Mouse (Mus musculus) thymus, adult 2 months (tissue): Measurements from ENCODE around the gene Akip1. TPM values are rescaled to one million over a fixed set of nuclear protein-coding genes. Genes with fewer than 3 reads are reported as not detected.

ENCODE experiments used
- DNase-seq: peaks from one replicate; pipeline ENCODE4 v3.0.0; 2021
- H3K27ac ChIP-seq: fragments of 200-500 bp; 2 replicates; pipeline ENCODE4 v1.5.1; 2012; ENCODE audit warnings: low read length, control low read depth; ENCODE audit not compliant: control insufficient read depth, insufficient read depth
- H3K27me3 ChIP-seq: fragments of 200-500 bp; 2 replicates; pipeline ENCODE4 v1.6.1; 2012; ENCODE audit warnings: mild to moderate bottlenecking, low read length, moderate library complexity, mixed read lengths; ENCODE audit not compliant: control insufficient read depth, insufficient read depth
- H3K36me3 ChIP-seq: fragments of 200-500 bp; 2 replicates; pipeline ENCODE4 v1.6.1; 2012; ENCODE audit warnings: mild to moderate bottlenecking, low read length, moderate library complexity; ENCODE audit not compliant: control insufficient read depth, insufficient read depth
- H3K4me1 ChIP-seq: fragments of 200-500 bp; replicated peaks from 2 replicates; pipeline ENCODE4 v1.6.1; 2012; ENCODE audit warnings: low read length; ENCODE audit not compliant: control insufficient read depth, insufficient read depth
- H3K4me3 ChIP-seq: fragments of 200-500 bp; 2 replicates; pipeline ENCODE4 v1.5.1; 2012; ENCODE audit warnings: mild to moderate bottlenecking, low read length, control low read depth, moderate library complexity; ENCODE audit not compliant: control insufficient read depth, insufficient read depth
- CTCF ChIP-seq: fragments of 200-500 bp; IDR thresholded peaks from 2 replicates; pipeline ENCODE4 v1.5.1; 2012; ENCODE audit warnings: mild to moderate bottlenecking, control low read depth, low read length, moderate library complexity, borderline replicate concordance; ENCODE audit not compliant: control insufficient read depth, poor library complexity, insufficient read depth; ENCODE audit errors: extremely low read depth
- POLR2A ChIP-seq: fragments of 200-500 bp; IDR thresholded peaks from 2 replicates; pipeline ENCODE4 v1.6.1; 2012; ENCODE audit warnings: mild to moderate bottlenecking, low read length, control low read depth, moderate library complexity; ENCODE audit not compliant: control insufficient read depth, poor library complexity, insufficient read depth; ENCODE audit errors: extremely low read depth
- WGBS: fragments of 180-500 bp; shearing (Covaris S2); methylation state at CpG from one replicate; pipeline ENCODE4 v1.1.7; 2018; 5-methylcytosine and 5-hydroxymethylcytosine counted together
- polyA plus RNA-seq: library from polyadenylated mRNA; depleted of rRNA; stranded (reverse); fragments of >200 nt; gene quantifications from 2 replicates; pipeline ENCODE4 v1.2.3, GENCODE M21; 2012; rRNA removed

Akip1 gene
- 13.8 and 14.6 TPM in 2 replicates for polyA plus RNA-seq

DNA sequence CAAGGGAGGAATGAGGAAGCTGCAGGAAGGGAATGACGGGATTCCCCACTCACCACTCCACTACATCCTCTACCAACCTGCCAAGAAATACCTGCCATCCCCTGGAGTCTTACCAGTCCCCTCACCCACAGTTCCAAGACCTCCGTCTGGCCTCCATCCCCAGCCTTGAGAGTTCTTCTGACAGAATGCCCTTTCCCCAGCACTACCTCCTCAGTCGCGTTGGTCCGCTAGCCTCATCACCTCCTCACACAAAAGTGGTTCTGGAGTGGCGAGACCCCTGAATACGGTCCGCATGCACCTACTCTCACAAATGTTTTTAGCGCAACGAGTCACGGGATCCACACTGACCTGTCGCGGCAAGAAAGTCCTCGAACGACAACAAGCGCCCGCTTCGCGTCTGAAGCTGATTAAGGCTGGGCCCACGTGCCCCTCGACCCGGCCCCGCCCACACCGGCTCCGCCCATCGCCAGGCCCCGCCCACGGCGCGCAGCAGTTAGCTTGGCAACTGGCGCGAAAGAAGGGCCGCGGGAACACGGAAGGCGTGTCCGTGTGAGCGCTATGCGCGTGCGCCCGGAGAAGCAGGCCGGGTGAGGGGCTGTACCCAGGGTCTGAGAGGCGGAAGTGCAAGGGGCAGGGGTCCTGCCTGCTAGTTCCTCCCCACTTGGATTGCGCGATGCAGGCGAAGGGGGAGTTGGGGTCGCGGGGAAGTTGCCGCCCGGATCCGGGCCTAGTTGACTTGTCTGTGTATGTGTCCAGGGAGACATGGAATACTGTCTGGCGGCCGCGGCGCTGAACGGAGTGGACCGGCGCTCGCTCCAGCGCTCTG is at the start of gene Akip1, which contains the start of gene St5:
TSS of gene Akip1 (plus strand) at position 501 of the 826 bp plus-strand sequence.
TSS of gene St5 (minus strand) at position 416 of the 826 bp plus-strand sequence.
- Histone ChIP-seq H3K27ac (no peak within 1 kb of the TSS), H3K4me3 (peak within 1 kb of the TSS; percentile 83), H3K27me3 (no peaks in the 10 kb centered on the region), H3K4me1 (peaks cover 6% of the 10 kb centered on the region), H3K36me3 (0 out of 2 replicates have a peak, but pooled peaks cover under 1% of the 10 kb centered on the region)
- peak; percentile 87 for TF ChIP-seq POLR2A
- 0 out of 2 replicates have a peak, but pooled peaks have one; percentile 50 for TF ChIP-seq CTCF
- DNase-seq = peak; percentile 97
- WGBS = 2% methylated on average over 61 of the region's 61 CpGs

DNA sequence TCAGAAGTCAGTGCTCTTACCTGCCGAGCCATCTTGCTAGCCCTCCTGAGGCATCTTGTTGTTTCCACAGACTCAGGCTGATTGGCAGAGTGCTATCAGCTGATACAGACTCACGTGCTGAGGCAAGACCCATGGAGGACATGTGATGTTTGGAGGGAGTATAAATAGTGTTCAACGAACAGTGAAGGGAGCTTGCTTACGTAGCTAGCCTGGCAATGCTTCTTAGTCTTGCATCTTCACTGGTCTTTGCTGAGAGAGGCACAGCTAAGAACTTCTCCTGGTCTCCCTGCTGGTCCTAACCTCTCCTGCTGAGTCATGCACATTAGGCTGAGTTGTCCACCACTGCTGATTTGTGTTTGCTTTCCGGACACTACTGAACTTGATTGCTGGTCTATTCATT is 48.6 kb upstream of the Akip1 start:
- no peaks in the 10 kb centered on the region for H3K4me1 ChIP-seq
- DNase-seq = no peak
- TF ChIP-seq CTCF = no peak
- no peak for TF ChIP-seq POLR2A
- H3K27ac ChIP-seq = no peak overlapping the region
- 90% methylated on average over 5 of the region's 5 CpGs for WGBS
- H3K4me3 ChIP-seq = no peak overlapping the region
- no peaks in the 10 kb centered on the region for H3K36me3 ChIP-seq
- no peaks in the 10 kb centered on the region for H3K27me3 ChIP-seq

DNA sequence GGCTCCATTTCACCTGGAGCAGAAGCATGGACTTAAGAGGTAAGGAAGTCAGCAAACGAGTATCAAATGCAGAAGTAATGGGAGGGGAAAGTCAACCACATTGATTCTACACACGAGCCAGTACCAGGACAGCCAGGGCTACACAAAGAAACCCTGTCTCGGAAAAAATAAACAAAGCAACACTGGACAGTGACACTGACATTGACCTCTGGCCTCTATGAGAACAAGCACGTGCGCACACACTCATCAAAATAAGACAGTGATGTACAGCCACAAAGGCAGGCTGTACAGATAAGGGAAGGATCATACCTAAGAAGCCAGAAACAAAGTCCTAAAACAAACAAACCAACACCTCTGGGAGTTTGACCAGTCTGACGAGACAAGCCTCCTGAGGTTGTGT is 45.6 kb upstream of the Akip1 start:
- Histone ChIP-seq H3K4me1 (no peaks in the 10 kb centered on the region), H3K4me3 (no peak overlapping the region), H3K27ac (no peak overlapping the region), H3K36me3 (no peaks in the 10 kb centered on the region), H3K27me3 (no peaks in the 10 kb centered on the region)
- 61% methylated on average over 6 of the region's 6 CpGs for WGBS
- DNase-seq = no peak
- TF ChIP-seq POLR2A (no peak), CTCF (no peak)

DNA sequence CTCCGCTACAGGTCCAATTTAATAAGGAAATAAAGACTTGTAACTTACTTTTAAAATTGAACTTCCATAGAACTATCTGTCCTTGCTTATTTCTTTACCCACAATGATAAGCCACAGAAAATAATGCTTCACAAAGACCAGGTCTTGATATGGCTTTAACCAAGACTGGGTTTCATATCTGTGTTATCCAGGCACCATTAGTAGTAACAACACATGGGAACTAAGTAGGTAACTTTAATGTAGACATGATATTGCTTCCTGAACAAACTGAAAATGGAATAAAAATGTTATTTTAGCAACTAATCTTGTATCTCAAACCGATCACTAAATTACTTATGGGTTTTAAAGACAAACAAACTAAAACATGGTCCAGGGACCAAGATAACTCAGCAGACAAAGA is 44.2 kb upstream of the Akip1 start:
- TF ChIP-seq POLR2A (no peak), CTCF (no peak)
- WGBS = 94% methylated on average over 2 of the region's 2 CpGs

DNA sequence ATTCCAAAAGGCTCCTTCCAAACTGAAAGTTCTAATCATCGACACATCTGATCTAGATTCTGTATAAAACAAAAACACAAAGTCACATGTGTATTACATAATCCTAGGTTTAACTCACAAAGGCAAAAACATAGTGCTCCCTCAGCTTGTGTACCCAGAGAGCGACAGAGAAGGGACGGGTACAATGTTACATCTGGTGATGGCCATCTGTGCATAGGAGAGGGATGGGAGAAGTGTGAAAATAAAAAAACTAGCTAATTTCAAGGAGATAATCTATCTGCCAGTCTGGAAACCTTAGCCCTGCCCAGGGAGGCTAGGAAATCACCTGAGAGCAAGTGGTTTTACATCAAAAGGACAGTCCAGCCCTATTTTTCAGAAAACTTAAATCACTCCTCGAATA is 40.9 kb upstream of the Akip1 start:
- WGBS = 90% methylated on average over 4 of the region's 4 CpGs
- TF ChIP-seq CTCF (no peak), POLR2A (no peak)

More for the DNA sequence above, 44.2 kb upstream of the Akip1 start:
- no peak for DNase-seq
- Histone ChIP-seq H3K4me1 (no peaks in the 10 kb centered on the region), H3K27ac (no peak overlapping the region), H3K27me3 (no peaks in the 10 kb centered on the region), H3K4me3 (no peak overlapping the region), H3K36me3 (no peaks in the 10 kb centered on the region)

DNA sequence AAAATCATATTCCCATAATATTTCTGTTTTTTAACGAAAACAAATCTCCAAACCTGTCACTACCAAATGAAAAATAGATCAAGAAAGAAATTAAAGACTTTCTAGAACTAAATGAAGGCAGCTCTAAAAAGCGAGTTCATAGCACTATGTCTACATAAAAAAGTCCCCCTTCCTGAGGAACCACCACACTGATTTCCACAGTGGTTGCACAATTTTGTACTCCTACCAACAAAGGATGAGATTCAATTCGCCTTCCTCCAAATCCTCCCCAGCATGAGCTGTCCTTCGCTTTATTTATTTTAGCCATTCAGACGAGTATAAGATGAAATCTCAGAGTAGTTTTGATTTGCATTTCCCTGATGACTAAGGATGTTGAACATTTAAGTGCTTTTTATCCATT is 36.8 kb upstream of the Akip1 start:
- WGBS = 79% methylated on average over 5 of the region's 5 CpGs
- H3K4me3 ChIP-seq = no peak overlapping the region
- H3K27me3 ChIP-seq = peaks cover 5% of the 10 kb centered on the region; the same call in 1 of the 2 replicates
- no peaks in the 10 kb centered on the region for H3K36me3 ChIP-seq
- no peak for TF ChIP-seq POLR2A
- TF ChIP-seq CTCF = no peak
- 0 out of 2 replicates have a peak, but pooled peaks cover 3% of the 10 kb centered on the region for H3K4me1 ChIP-seq
- no peak for DNase-seq
- no peak overlapping the region for H3K27ac ChIP-seq

More for the DNA sequence above, 40.9 kb upstream of the Akip1 start:
- Histone ChIP-seq H3K36me3 (no peaks in the 10 kb centered on the region), H3K4me3 (no peak overlapping the region), H3K27me3 (no peaks in the 10 kb centered on the region), H3K27ac (no peak overlapping the region), H3K4me1 (no peaks in the 10 kb centered on the region)
- no peak for DNase-seq
